Comparison of ENCODE assay signal across 9 mouse cellular contexts in the genomic region with DNA sequence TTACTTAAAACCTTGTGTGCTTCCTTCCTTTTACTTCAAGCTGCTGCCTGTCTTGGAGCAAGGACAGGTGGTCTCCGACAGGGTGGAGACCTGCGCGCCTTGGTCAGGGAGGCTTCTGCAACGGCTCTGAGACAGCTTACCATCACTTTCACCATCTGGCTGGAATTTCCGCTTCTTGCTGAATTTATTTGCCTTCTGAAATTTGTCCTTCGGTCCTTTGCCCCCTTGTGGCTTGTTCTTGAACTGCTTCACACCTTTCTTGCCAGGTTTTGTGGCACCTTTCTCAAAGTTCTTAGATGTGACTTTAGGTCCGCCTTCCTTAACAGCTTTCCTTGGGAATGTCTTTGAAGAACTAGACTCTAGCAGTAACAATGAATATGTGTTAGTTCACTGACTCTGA. TPM values are rescaled to one million over a fixed set of nuclear protein-coding genes. Genes with fewer than 3 reads are reported as not detected.
A peak's percentile ranks its signal among the peaks of the same experiment; 100 is the strongest.
DNase-seq lines count a peak whose midpoint lies in the region; ATAC-seq lines count a peak whose summit lies in the region.
"Had no signal": no experiment of that assay in that cellular context is flagged by ENCODE, and none has a peak within 500 bp of the region (broad histone marks: within the 10 kb centered on the region; RNA-seq: fewer than 3 reads in every experiment).

No protein-coding gene starts in this region.

- H3K4me3 ChIP-seq in neural tube, embryonic 15.5 days (replicated peaks), result no peak overlapping the region
- H3K4me3 ChIP-seq: heart, embryonic 13.5 days had no signal

- no peak overlapping the region; the same call in 1 of the 2 replicates for H3K27ac ChIP-seq in neural tube, embryonic 15.5 days (replicated peaks)
- H3K27ac ChIP-seq: heart, embryonic 13.5 days had no signal

- no peak for ATAC-seq in neural tube, embryonic 15.5 days (ENCODE audit: low FRiP score)

- H3K9ac ChIP-seq in neural tube, embryonic 15.5 days (replicated peaks), result no peak overlapping the region
- H3K9ac ChIP-seq: heart, embryonic 13.5 days had no signal

- H3K27me3 ChIP-seq in neural tube, embryonic 15.5 days (replicated peaks), result no peaks in the 10 kb centered on the region
- H3K27me3 ChIP-seq: heart, embryonic 13.5 days had no signal

- H3K9me3 ChIP-seq in neural tube, embryonic 15.5 days (replicated peaks), result no peaks in the 10 kb centered on the region
- H3K9me3 ChIP-seq: heart, embryonic 13.5 days had no signal

- DNase-seq in frontal cortex, postnatal 25 days (ENCODE audit: low spot score in 2 of 2), result peak; percentile 30 to 43
- no peak for DNase-seq in frontal cortex, postnatal 10 days (ENCODE audit: low spot score in 2 of 2)
- peak; percentile 28 for DNase-seq in neural tube, embryonic 10.5 days (ENCODE audit: extremely low spot score, low spot score)
- DNase-seq in brain, adult 2 months (ENCODE audit: low read depth, low spot score), result peak; percentile 74
- DNase-seq in gastrocnemius, postnatal 14 days, result peak; percentile 22
- peak; percentile 67 for DNase-seq in lung, postnatal 10 days
- DNase-seq in thymus, postnatal 4 days, result peak; percentile 69

- 68% methylated on average over 7 of the region's 7 CpGs for WGBS in neural tube, embryonic 15.5 days

- H3K4me1 ChIP-seq in neural tube, embryonic 15.5 days, result peaks cover 17% of the 10 kb centered on the region

- intact Hi-C loops in gastrocnemius, postnatal 14 days (cut with DNase I; ENCODE audit: low total_unique reads), result loop anchor here (5.0 kb wide), 1 partner anchor 693 kb away; no protein-coding TSS in a partner anchor

- H3K4me2 ChIP-seq in neural tube, embryonic 15.5 days, result no peak overlapping the region
- H3K4me2 ChIP-seq: heart, embryonic 13.5 days had no signal

- peaks cover 40% of the 10 kb centered on the region for H3K36me3 ChIP-seq in neural tube, embryonic 15.5 days

RNA-seq across cellular contexts. Expression of gene Pum3, which starts 4.0 kb away (rescaled TPM):
- 50.7 and 53.5 TPM in 2 replicates for polyA plus RNA-seq in neural tube, embryonic 15.5 days (2015; fragmentation: Nextera tagmentation; extraction: Ambion mirVana)
- 10 to 100 TPM; 26.7 to 38.2 TPM for total RNA-seq in gastrocnemius, postnatal 14 days (2021)

Comparison
In these comparisons a context has a peak if more than half of its experiments do, and no peak if none do; other contexts are left out.
1. DNase-seq: peak in frontal cortex, postnatal 25 days (2 of 2), neural tube, embryonic 10.5 days (single experiment), brain, adult 2 months (single experiment), gastrocnemius, postnatal 14 days (single experiment), lung, postnatal 10 days (single experiment) and thymus, postnatal 4 days (single experiment); none in frontal cortex, postnatal 10 days (0 of 2).